Mouse (Mus musculus): ENCODE results near the gene Skiv2l.

DNA sequence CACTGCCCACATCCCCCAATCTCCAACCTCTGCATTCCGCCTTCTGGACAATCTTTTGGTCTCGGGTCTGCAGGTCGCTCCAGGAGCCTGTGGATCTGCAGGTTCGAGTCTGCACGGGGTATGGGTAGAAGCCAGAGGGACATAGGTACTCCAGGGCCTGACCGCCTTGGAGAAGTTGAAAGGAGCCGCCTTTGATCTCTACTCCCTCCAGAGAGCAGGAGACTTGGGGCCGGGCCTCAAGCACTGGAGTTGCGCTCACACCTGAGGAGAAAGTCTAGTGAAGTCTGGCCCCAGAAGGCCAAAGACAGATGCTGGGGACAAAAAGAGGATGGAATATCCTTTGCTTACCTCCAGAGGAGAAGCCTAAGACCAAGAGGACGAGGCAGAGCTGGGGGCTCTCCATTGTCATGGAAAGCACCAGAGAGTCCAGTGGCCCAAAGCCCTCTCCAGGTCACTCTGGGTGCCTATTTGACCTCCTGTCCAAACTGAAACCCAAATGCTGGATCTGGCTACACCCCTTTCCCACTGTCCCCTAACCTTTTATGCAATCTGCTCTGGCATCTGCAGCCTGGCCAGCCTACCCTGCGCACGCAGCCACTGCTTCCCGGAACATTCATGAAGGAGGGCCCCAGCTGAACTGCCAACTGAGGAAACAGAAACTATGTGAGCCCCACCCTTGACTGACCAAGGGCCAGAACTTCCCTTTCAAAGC lies 11.8 kb upstream of the Skiv2l start:
- no peak for TF ChIP-seq POLR2A (IDR thresholded peaks at IDR 0.05; ENCODE audit: insufficient read depth, low read length)
- no peak for TF ChIP-seq CTCF (IDR thresholded peaks at IDR 0.05; ENCODE audit: low read depth, low read length)
- TF ChIP-seq EP300 (IDR thresholded peaks at IDR 0.05; ENCODE audit: insufficient read depth, low read depth, low read length) = no peak

Measured in ES-Bruce4 (cell line).